Mouse (Mus musculus) CD4-positive, CD25-positive, alpha-beta regulatory T cell, adult 9 weeks (primary cell): ENCODE results near the gene Gm8765. TPM values are rescaled to one million over a fixed set of nuclear protein-coding genes. Genes with fewer than 3 reads are reported as not detected.

Experiments
- polyA plus RNA-seq: library from polyadenylated mRNA; unstranded; fragments of 100-300 nt; shearing (Covaris generic); gene quantifications from one replicate; pipeline ENCODE4 v1.2.1, GENCODE M21; 2017

Gene Gm8765
- polyA plus RNA-seq: not detected

GRCm38 (mm10) chr13:50698012-50698411 is at the start of gene Gm8765:
Gm8765 (plus strand) TSS chr13:50698312.

Other genes starting within 250 kb of the Gm8765 start
- not detected for gene Nutm2, start 231.0 kb upstream of the Gm8765 start, polyA plus RNA-seq
- gene Gm904, start 55.1 kb upstream of the Gm8765 start, polyA plus RNA-seq: not detected